Mouse (Mus musculus): ENCODE data around the gene Cab39.

Cab39 gene

GRCm38 (mm10) chr1:85900521-85901333 is 107.5 kb downstream of the Cab39 start:
- peak in 1 of 2 experiments; percentile 38 for DNase-seq (ENCODE audit: low spot score in 2 of 2)

All from right cerebral cortex, adult 2 months (tissue).